Mouse (Mus musculus) adrenal gland, adult 10 weeks (tissue): ENCODE measurements around the gene Ankrd13d. TPM values are rescaled to one million over a fixed set of nuclear protein-coding genes. Genes with fewer than 3 reads are reported as not detected.

Experiments used
- polyA plus RNA-seq: library from polyadenylated mRNA; stranded (reverse); fragments of 350-450 nt; fragmentation: Illumina TruSeq; extraction: RNeasy Lipid Tissue Mini Kit (QIAGEN cat#74804); gene quantifications from one replicate; pipeline ENCODE4 v1.2.3, GENCODE M21; 2014; ENCODE audit warnings: low read depth, low replicate concordance

Ankrd13d gene
- not detected for polyA plus RNA-seq

GRCm38 (mm10) chr19:4282898-4283553 is at the start of gene Ankrd13d:
Gene Ankrd13d (minus strand): TSS chr19:4283137.

GRCm38 (mm10) chr19:4306190-4306577 is 23.2 kb upstream of the Ankrd13d start, which contains the start of gene Grk2:
Gene Grk2 (minus strand): TSS chr19:4306222.

GRCm38 (mm10) chr19:4268566-4269361 is 14.2 kb downstream of the Ankrd13d start, which contains the start of gene Ssh3:
Gene Ssh3 (minus strand): TSS chr19:4269180.

GRCm38 (mm10) chr19:4231253-4232185 is 51.4 kb downstream of the Ankrd13d start, which contains the start of gene Pold4:
Gene Pold4 (plus strand): TSS chr19:4231899.

Other genes with a start within 250 kb of the Ankrd13d start
- gene Gstp1, start 245.2 kb downstream of the Ankrd13d start, polyA plus RNA-seq = 19.5 TPM
- gene Gstp2, start 237.1 kb downstream of the Ankrd13d start, polyA plus RNA-seq = 9.4 TPM
- gene Gstp3, start 223.6 kb downstream of the Ankrd13d start, polyA plus RNA-seq = not detected
- gene Cabp2, start 201.6 kb downstream of the Ankrd13d start, polyA plus RNA-seq = not detected
- 1.1 TPM for gene Cdk2ap2, start 186.0 kb downstream of the Ankrd13d start, polyA plus RNA-seq
- 0.87 TPM for gene Pitpnm1, start 183.1 kb downstream of the Ankrd13d start, polyA plus RNA-seq
- 1.1 TPM for gene Aip, start 157.3 kb downstream of the Ankrd13d start, polyA plus RNA-seq
- not detected for gene Gpr152, start 143.3 kb downstream of the Ankrd13d start, polyA plus RNA-seq
- gene Cabp4, start 139.1 kb downstream of the Ankrd13d start, polyA plus RNA-seq = not detected
- 31.5 TPM for gene Coro1b, start 134.5 kb downstream of the Ankrd13d start, polyA plus RNA-seq
- gene Ptprcap, start 129.5 kb downstream of the Ankrd13d start, polyA plus RNA-seq = 3.5 TPM
- gene Rps6kb2, start 119.8 kb downstream of the Ankrd13d start, polyA plus RNA-seq = 3.1 TPM
- gene Carns1, start 107.7 kb downstream of the Ankrd13d start, polyA plus RNA-seq = 0.93 TPM
- gene Tbc1d10c, start 91.9 kb downstream of the Ankrd13d start, polyA plus RNA-seq = not detected
- 103 TPM for gene Ppp1ca, start 91.1 kb downstream of the Ankrd13d start, polyA plus RNA-seq
- 3.1 TPM for gene Rad9a, start 81.5 kb downstream of the Ankrd13d start, polyA plus RNA-seq
- gene Clcf1, start 68.9 kb downstream of the Ankrd13d start, polyA plus RNA-seq = 0.70 TPM
- gene AC109138.7, start 68.8 kb downstream of the Ankrd13d start, polyA plus RNA-seq = not detected
- not detected for gene Pold4, start 51.2 kb downstream of the Ankrd13d start, polyA plus RNA-seq
- 3.0 TPM for gene Ssh3, start 14.0 kb downstream of the Ankrd13d start, polyA plus RNA-seq
- gene Grk2, start 23.1 kb upstream of the Ankrd13d start, polyA plus RNA-seq = 10.8 TPM
- gene Kdm2a, start 115.1 kb upstream of the Ankrd13d start, polyA plus RNA-seq = 63.7 TPM
- gene Rhod, start 156.3 kb upstream of the Ankrd13d start, polyA plus RNA-seq = 2.3 TPM
- 6.5 TPM for gene Syt12, start 194.3 kb upstream of the Ankrd13d start, polyA plus RNA-seq
- gene 2010003K11Rik, start 215.4 kb upstream of the Ankrd13d start, polyA plus RNA-seq = 2.7 TPM
- gene Pcx, start 227.3 kb upstream of the Ankrd13d start, polyA plus RNA-seq = 8.6 TPM